ENCODE assay signal across 9 mouse cellular contexts in the genomic region with DNA sequence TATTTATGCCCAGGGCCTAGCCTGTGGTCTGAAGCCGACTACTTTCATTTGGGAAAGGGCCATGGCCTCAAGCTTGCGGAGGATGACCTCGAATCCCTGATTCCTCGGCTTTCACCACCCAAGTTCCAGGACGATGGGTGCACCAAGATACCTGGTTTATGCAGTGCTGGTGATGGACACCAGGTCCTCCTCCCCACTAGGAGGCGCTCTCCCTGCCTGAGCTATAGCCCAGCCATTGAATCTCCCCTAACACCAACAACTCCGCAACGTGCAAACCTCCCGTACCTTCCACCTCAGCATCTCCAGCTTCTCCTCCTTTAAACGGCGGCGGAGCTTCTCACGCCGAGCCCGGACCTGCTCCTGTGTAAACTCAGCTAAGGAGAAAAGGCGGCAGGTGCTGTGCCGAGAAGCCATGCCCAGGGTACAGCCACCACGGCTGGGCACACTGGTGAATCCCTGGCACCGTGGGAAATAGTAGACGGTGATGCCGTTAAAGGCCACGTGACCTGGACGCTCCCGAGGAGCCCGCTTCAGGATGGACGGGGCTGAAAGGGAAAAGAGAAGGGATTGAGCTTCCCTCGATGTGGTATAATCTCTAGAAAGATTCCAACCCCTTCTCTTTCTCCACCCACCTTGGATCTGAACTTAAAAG. TPM values are rescaled to one million over a fixed set of nuclear protein-coding genes. Genes with fewer than 3 reads are reported as not detected.
DNase-seq lines count a peak whose midpoint lies in the region; ATAC-seq and TF ChIP-seq lines count a peak whose summit lies in the region.
"Had no signal": no experiment of that assay in that cellular context is flagged by ENCODE, and none has a peak within 500 bp of the region (broad histone marks: within the 10 kb centered on the region; RNA-seq: fewer than 3 reads in every experiment).

No protein-coding gene starts in this region.

- no peak for TF ChIP-seq POLR2A in liver, adult 2 months (IDR thresholded peaks at IDR 0.05; ENCODE audit: extremely low read depth, insufficient read depth, low read length)
- peak; percentile 72 for TF ChIP-seq POLR2A in testis, adult 2 months (IDR thresholded peaks at IDR 0.05; ENCODE audit: control insufficient read depth, low read depth, low read length)

- no peak overlapping the region for H3K4me2 ChIP-seq in liver, embryonic 11.5 days
- H3K4me2 ChIP-seq: forebrain, embryonic 13.5 days had no signal

- H3K27me3 ChIP-seq in liver, adult 2 months (ENCODE audit: control insufficient read depth, insufficient read depth, low read length): no peaks in the 10 kb centered on the region
- no peaks in the 10 kb centered on the region for H3K27me3 ChIP-seq in liver, embryonic 11.5 days (replicated peaks; ENCODE audit: control insufficient read depth, insufficient read depth, low read length)
- H3K27me3 ChIP-seq in testis, adult 2 months (ENCODE audit: control insufficient read depth, insufficient read depth, low read length): no peaks in the 10 kb centered on the region
- H3K27me3 ChIP-seq: forebrain, embryonic 13.5 days had no signal

- ATAC-seq in cerebellum, adult (ENCODE audit: insufficient number of reproducible peaks, low FRiP score, low TSS enrichment): no peak
- no peak for ATAC-seq in liver, embryonic 11.5 days (replicated peaks; ENCODE audit: low FRiP score)
- ATAC-seq: forebrain, embryonic 13.5 days had no signal

- WGBS in liver, adult 2 months: 94% methylated on average over 27 of the region's 27 CpGs
- 92% methylated on average over 27 of the region's 27 CpGs for WGBS in liver, embryonic 11.5 days

- H3K9me3 ChIP-seq in liver, embryonic 11.5 days (ENCODE audit: control insufficient read depth, low read length): no peaks in the 10 kb centered on the region
- H3K9me3 ChIP-seq: forebrain, embryonic 13.5 days had no signal

- no peak overlapping the region for H3K27ac ChIP-seq in liver, adult 2 months (replicated peaks; ENCODE audit: insufficient read depth, low read depth, low read length)
- H3K27ac ChIP-seq in liver, embryonic 11.5 days (ENCODE audit: low read depth, low read length): no peak overlapping the region
- peak overlapping the region; percentile 91 for H3K27ac ChIP-seq in testis, adult 2 months (ENCODE audit: control insufficient read depth, insufficient read depth, low read depth, low read length)
- H3K27ac ChIP-seq: forebrain, embryonic 13.5 days had no signal

- TF ChIP-seq CTCF in liver, adult 2 months (IDR thresholded peaks at IDR 0.05; ENCODE audit: low read depth, low read length): peak; percentile 77
- TF ChIP-seq CTCF in testis, adult 2 months (IDR thresholded peaks at IDR 0.05; ENCODE audit: control insufficient read depth, insufficient read depth, insufficient replicate concordance, low read depth, low read length): peak; percentile 98

- H3K79me2 ChIP-seq in liver, adult 2 months (ENCODE audit: control insufficient read depth, insufficient read depth, low read length): peaks cover 20% of the 10 kb centered on the region

- H3K36me3 ChIP-seq in liver, adult 2 months (ENCODE audit: control insufficient read depth, insufficient read depth, low read length): peaks cover 25% of the 10 kb centered on the region
- H3K36me3 ChIP-seq in liver, embryonic 11.5 days (ENCODE audit: control insufficient read depth, insufficient read depth, low read length): peaks cover 7% of the 10 kb centered on the region; the same call in 1 of the 2 replicates
- H3K36me3 ChIP-seq in testis, adult 2 months (ENCODE audit: control insufficient read depth, insufficient read depth, low read length): no peaks in the 10 kb centered on the region

- no peak overlapping the region for H3K4me3 ChIP-seq in liver, adult 2 months (ENCODE audit: insufficient read depth, low read depth, low read length)
- no peak overlapping the region for H3K4me3 ChIP-seq in liver, embryonic 11.5 days (ENCODE audit: low read depth, low read length)
- peak overlapping the region; percentile 84 for H3K4me3 ChIP-seq in testis, adult 2 months (ENCODE audit: control insufficient read depth, low read depth, low read length)
- H3K4me3 ChIP-seq: forebrain, embryonic 13.5 days had no signal

- peaks cover 24% of the 10 kb centered on the region for H3K4me1 ChIP-seq in liver, adult 2 months (ENCODE audit: control insufficient read depth, insufficient read depth, low read length)
- H3K4me1 ChIP-seq in liver, embryonic 11.5 days (replicated peaks; ENCODE audit: control insufficient read depth, insufficient read depth, low read length): peaks cover 24% of the 10 kb centered on the region
- peaks cover 20% of the 10 kb centered on the region for H3K4me1 ChIP-seq in testis, adult 2 months (ENCODE audit: control insufficient read depth, insufficient read depth, low read length)

- DNase-seq in cerebellum, adult 11-12 months: peak; percentile 51
- no peak for DNase-seq in liver, adult 2 months (ENCODE audit: extremely low read depth, low read depth, low spot score)
- DNase-seq in liver, embryonic 11.5 days (ENCODE audit: low spot score): no peak
- DNase-seq in R1 (ENCODE audit: low read depth, low spot score): peak; percentile 93
- DNase-seq in layer of hippocampus, adult 9-11 months: no peak
- no peak for DNase-seq in neural tube, embryonic 10.5 days (ENCODE audit: extremely low spot score, low spot score)

- H3K9ac ChIP-seq in liver, adult 2 months (ENCODE audit: low read depth, low read length): no peak overlapping the region
- H3K9ac ChIP-seq in liver, embryonic 11.5 days (ENCODE audit: low read depth, low read length): no peak overlapping the region
- H3K9ac ChIP-seq: forebrain, embryonic 13.5 days had no signal

RNA-seq across cellular contexts. Expression of a gene that starts 10.5 kb away (rescaled TPM):
- 5.8 and 9.2 TPM in 2 replicates for total RNA-seq in liver, adult 2 months (2014; rRNA removed)
- polyA plus RNA-seq in liver, adult 2 months (2012; rRNA removed): 9.7 and 10.4 TPM in 2 replicates
- 1.1 and 2.2 TPM in 2 replicates for polyA plus RNA-seq in liver, embryonic 11.5 days (2014; fragmentation: Nextera tagmentation; extraction: Ambion mirVana)
- polyA plus RNA-seq in testis, adult 2 months (2012; rRNA removed): 99.8 and 99.9 TPM in 2 replicates

RNA-seq across cellular contexts. Expression of a gene that starts 36.6 kb away (rescaled TPM):
- 0.07 TPM in 1 of 2 replicates, not detected in the other for total RNA-seq in liver, adult 2 months (2014; rRNA removed)
- not detected in 2 replicates for polyA plus RNA-seq in liver, adult 2 months (2012; rRNA removed)
- 0.14 TPM in 1 of 2 replicates, not detected in the other for polyA plus RNA-seq in liver, embryonic 11.5 days (2014; fragmentation: Nextera tagmentation; extraction: Ambion mirVana)
- polyA plus RNA-seq in testis, adult 2 months (2012; rRNA removed): 66.1 and 68.7 TPM in 2 replicates

RNA-seq across cellular contexts. Expression of a gene that starts 36.6 kb away (rescaled TPM):
- 10.9 and 11.5 TPM in 2 replicates for total RNA-seq in liver, adult 2 months (2014; rRNA removed)
- polyA plus RNA-seq in liver, adult 2 months (2012; rRNA removed): 18.1 and 20.7 TPM in 2 replicates
- polyA plus RNA-seq in liver, embryonic 11.5 days (2014; fragmentation: Nextera tagmentation; extraction: Ambion mirVana): 24.7 and 25.0 TPM in 2 replicates
- polyA plus RNA-seq in testis, adult 2 months (2012; rRNA removed): 11.5 and 14.1 TPM in 2 replicates

RNA-seq across cellular contexts. Expression of a gene that starts 49.4 kb away (rescaled TPM):
- under 0.01 and 0.09 TPM in 2 replicates for total RNA-seq in liver, adult 2 months (2014; rRNA removed)
- 0.11 TPM in 2 replicates for polyA plus RNA-seq in liver, adult 2 months (2012; rRNA removed)
- 0.25 and 1.1 TPM in 2 replicates for polyA plus RNA-seq in liver, embryonic 11.5 days (2014; fragmentation: Nextera tagmentation; extraction: Ambion mirVana)
- polyA plus RNA-seq in testis, adult 2 months (2012; rRNA removed): 0.67 and 0.90 TPM in 2 replicates
- polyA plus RNA-seq: forebrain, embryonic 13.5 days had no signal

Comparison
In these comparisons a context has a peak if more than half of its experiments do, and no peak if none do; other contexts are left out.
1. DNase-seq: peak in cerebellum, adult 11-12 months (single experiment) and R1 (single experiment); none in liver, adult 2 months (single experiment), liver, embryonic 11.5 days (single experiment), layer of hippocampus, adult 9-11 months (single experiment) and neural tube, embryonic 10.5 days (single experiment).
2. RNA of a gene that starts 36.6 kb away (polyA plus RNA-seq): 66.1 to 68.7 TPM in testis, adult 2 months; 0.14 TPM in liver, embryonic 11.5 days and not detected in liver, adult 2 months; every median in the first group is over 10 times any median in the second.